Comparison of ENCODE assay signal across 27 mouse cellular contexts in the genomic region with DNA sequence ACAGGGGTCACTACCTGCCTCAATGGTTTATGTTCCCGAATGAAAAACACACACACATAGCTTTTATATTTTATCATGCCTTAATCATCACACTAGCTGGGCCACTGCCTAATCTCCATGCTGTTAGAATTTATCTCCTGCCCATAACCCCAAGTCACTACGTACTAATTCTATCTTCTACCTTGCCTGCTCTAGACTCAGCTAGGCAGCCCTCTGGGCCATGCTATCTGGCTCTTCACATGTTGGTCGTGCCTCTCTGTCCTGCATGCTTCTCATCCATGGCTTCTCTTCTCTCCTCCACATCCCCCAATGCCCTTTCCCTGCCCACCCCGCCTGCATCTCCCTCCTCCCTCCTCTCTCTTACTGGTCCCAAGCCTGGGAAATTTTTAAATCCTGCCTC. TPM values are rescaled to one million over a fixed set of nuclear protein-coding genes. Genes with fewer than 3 reads are reported as not detected.
"Had no signal": no experiment of that assay in that cellular context is flagged by ENCODE, and none has a peak within 500 bp of the region (broad histone marks: within the 10 kb centered on the region; RNA-seq: fewer than 3 reads in every experiment).

No protein-coding gene starts in this region.

- H3K9ac ChIP-seq: forebrain, postnatal 0 days; heart, embryonic 13.5 days; heart, embryonic 15.5 days; hindbrain, embryonic 13.5 days; hindbrain, embryonic 15.5 days; kidney, embryonic 15.5 days; limb, embryonic 12.5 days had no signal

- H3K4me3 ChIP-seq: heart, adult 2 months; heart, embryonic 13.5 days; heart, embryonic 15.5 days; hindbrain, embryonic 13.5 days; hindbrain, embryonic 15.5 days; kidney, embryonic 15.5 days; limb, embryonic 10.5 days; limb, embryonic 12.5 days had no signal

- ATAC-seq: forebrain, postnatal 0 days; hindbrain, postnatal 0 days; intestine, embryonic 16.5 days had no signal

- H3K27me3 ChIP-seq: heart, embryonic 13.5 days; heart, embryonic 15.5 days; hindbrain, embryonic 13.5 days; hindbrain, embryonic 15.5 days; kidney, embryonic 15.5 days; limb, embryonic 12.5 days had no signal

- DNase-seq: forebrain, postnatal 0 days; gastrocnemius, postnatal 14 days; gastrocnemius, postnatal 36 days; heart, adult 11 months; heart, adult 2 months; heart, postnatal 14 days; heart, postnatal 36 days; kidney, adult 11 months; kidney, adult 2 months; kidney, adult 9 months; kidney, postnatal 36 days; layer of hippocampus, adult 9-11 months; layer of hippocampus, postnatal 36 days had no signal

- H3K4me2 ChIP-seq: heart, embryonic 11.5 days; heart, embryonic 13.5 days; heart, embryonic 15.5 days; hindbrain, embryonic 13.5 days; hindbrain, embryonic 15.5 days; kidney, embryonic 15.5 days; limb, embryonic 12.5 days had no signal

- H3K27ac ChIP-seq: heart, adult 2 months; heart, embryonic 13.5 days; heart, embryonic 15.5 days; hindbrain, embryonic 13.5 days; hindbrain, embryonic 15.5 days; hindbrain, postnatal 0 days; kidney, embryonic 15.5 days; kidney, postnatal 0 days; limb, embryonic 10.5 days; limb, embryonic 12.5 days had no signal

- H3K9me3 ChIP-seq: heart, embryonic 13.5 days; heart, embryonic 15.5 days; hindbrain, embryonic 13.5 days; hindbrain, embryonic 15.5 days; kidney, embryonic 15.5 days; limb, embryonic 10.5 days; limb, embryonic 12.5 days had no signal

- H3K36me3 ChIP-seq: heart, embryonic 13.5 days; heart, embryonic 15.5 days; hindbrain, embryonic 13.5 days; hindbrain, embryonic 15.5 days; kidney, embryonic 15.5 days; limb, embryonic 10.5 days; limb, embryonic 12.5 days had no signal

- H3K4me1 ChIP-seq: heart, embryonic 13.5 days; heart, embryonic 15.5 days; hindbrain, embryonic 13.5 days; hindbrain, embryonic 15.5 days; kidney, embryonic 15.5 days; limb, embryonic 10.5 days; limb, embryonic 12.5 days had no signal

RNA-seq across cellular contexts. Expression of a gene that starts 9.0 kb away (rescaled TPM):
- total RNA-seq: gastrocnemius, adult 18-20 months; gastrocnemius, adult 8-10 months; gastrocnemius, postnatal 14 days; gastrocnemius, postnatal 36 days; hematopoietic stem cell, adult 5-6 weeks had no signal
- polyA plus RNA-seq: heart, adult 2 months; kidney, adult 2 months; limb, embryonic 12.5 days had no signal
